Mouse (Mus musculus) left cerebral cortex, postnatal 25 days (tissue): Measurements from ENCODE around the gene Mcl1. TPM values are rescaled to one million over a fixed set of nuclear protein-coding genes. Genes with fewer than 3 reads are reported as not detected.
"Not testable (repeated sequence)": the region's sequence is repeated elsewhere in the genome, so short reads cannot be mapped to it uniquely, and the experiment has no call there.

Experiments used
- DNase-seq, 2 experiments: peaks; one replicate each; pipeline ENCODE4 v3.0.0; 2022; ENCODE audit warnings: low spot score in 2 of 2, mixed read lengths in 1 of 2
- intact Hi-C: fragments of 180-260 bp; cut with DNase I; formaldehyde crosslinking; loops from one replicate; pipeline ENCODE4 v1.15.1; 2025
- total RNA-seq, 2 experiments: library from RNA; stranded (reverse); gene quantifications; 2 replicates each; pipeline ENCODE4 v1.2.3; 2021

The Mcl1 gene
- total RNA-seq, 2 experiments from 2014 or later = 58.4 to 59.6 TPM

GRCm38 (mm10) chr3:95676745-95677419 is 18.3 kb downstream of the Mcl1 start:
- intact Hi-C loops = loop anchor here (5.0 kb wide), 1 partner anchor 45 kb away; no protein-coding TSS in a partner anchor
- DNase-seq = peak; percentile 42 to 49

DNA sequence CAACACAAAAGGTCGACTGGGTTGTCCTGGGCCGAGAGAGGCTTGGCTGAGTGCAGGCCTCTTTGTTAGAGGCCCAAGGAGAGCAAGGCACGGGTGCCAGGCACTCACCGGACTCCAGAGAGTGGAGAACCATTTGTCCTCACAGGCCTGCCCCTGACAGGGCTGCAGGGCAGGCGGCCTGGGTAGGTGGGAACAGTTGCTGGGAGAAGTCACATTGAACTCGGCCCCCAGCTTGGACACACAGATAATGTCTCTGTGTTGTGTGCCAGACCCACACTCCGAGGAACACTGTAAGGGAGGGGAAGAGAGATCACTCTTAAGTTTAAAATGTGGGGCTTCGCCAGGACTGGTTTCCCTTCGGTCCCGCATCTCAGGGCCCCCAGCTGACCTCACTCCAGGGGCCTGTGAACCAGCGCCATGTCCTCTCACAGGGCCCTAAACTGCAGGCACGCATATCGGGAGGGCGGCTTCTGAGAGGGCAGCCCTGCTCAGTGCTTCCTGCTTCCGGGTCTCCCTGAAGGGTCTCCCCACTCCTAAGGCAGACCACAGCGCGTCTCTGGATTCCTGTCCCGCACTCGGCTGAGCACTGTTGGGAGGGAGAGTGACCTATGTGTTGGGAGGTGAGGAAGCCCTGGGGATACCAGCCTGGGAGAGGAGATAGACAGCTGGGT is 19.0 kb downstream of the Mcl1 start:
- no peak for DNase-seq
- intact Hi-C loops = loop anchor here (5.0 kb wide), 1 partner anchor 45 kb away; no protein-coding TSS in a partner anchor

DNA sequence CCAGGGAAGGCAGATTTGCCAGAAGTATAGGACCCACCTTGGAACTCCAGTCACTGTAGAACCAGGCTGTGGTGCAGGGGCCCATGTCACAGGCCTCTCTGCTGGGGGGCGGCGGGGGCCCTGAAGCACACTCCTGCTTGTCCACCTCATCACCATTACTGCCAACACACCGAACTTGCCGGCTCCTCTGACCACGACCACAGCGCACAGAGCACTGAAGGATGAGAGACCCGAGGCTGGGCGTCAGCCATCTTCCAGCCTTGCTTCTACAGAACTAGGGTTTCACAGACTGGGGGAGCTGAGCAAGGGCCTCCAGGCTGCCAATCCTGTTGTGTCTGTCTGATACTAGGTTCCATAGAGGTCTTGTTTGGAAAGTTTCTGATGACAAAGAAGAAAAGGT is 21.0 kb downstream of the Mcl1 start:
- no peak for DNase-seq
- intact Hi-C loops = loop anchor here (5.0 kb wide), 1 partner anchor 47 kb away; no protein-coding TSS in a partner anchor

- no peak for DNase-seq
- intact Hi-C loops = no loop called here
These were observed 22.1 kb downstream of the Mcl1 start for GRCm38 (mm10) chr3:95680673-95681072.

DNA sequence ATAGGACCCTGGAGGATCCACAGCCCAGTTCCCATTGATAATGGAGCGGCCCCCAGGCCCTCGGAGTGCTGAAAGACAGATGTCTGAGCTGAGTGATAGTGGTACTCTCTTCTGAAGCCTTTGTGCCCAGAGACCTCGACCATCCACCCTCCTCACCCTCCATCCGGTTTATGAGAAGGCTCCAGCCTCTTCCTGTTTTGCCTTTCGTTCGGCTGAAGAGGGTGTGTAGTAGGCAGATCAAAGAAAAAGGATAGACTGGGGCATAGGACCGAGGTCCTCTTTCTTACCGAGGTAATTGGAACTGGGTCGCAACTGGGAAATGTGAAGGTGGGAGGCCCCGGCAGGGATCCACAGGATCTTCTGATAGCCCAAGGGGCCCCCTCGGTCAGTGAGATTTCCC is 22.8 kb downstream of the Mcl1 start:
- intact Hi-C loops = no loop called here
- no peak for DNase-seq

DNA sequence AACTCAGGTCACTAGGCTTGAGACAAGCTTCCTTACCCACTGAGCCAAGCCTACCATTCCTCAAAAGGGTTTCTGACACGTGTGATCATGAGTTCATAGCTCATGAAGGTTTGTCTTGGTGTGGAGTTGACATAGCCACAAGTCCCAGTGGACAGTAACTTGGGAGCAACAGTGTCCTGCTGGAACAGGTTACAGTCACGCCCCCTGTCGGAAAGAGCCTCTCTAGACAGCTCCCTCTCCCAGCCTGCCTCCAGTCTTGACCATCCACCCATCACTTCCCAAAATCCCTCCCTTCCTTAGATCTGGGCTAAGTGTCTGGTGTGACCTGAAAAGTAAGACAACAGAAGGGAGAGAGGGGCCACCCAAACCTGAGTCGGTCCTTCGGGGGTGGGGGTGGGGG is 24.3 kb downstream of the Mcl1 start:
- intact Hi-C loops = no loop called here
- DNase-seq = no peak

- intact Hi-C loops = no loop called here
- DNase-seq = no peak
These were observed 26.3 kb downstream of the Mcl1 start for GRCm38 (mm10) chr3:95684846-95685245.

GRCm38 (mm10) chr3:95685301-95685700 is 26.7 kb downstream of the Mcl1 start:
- intact Hi-C loops = no loop called here
- DNase-seq = no peak

GRCm38 (mm10) chr3:95685701-95686100 is 27.1 kb downstream of the Mcl1 start:
- DNase-seq = no peak
- intact Hi-C loops = no loop called here

GRCm38 (mm10) chr3:95686492-95687167 is 28.0 kb downstream of the Mcl1 start:
- no peak for DNase-seq
- intact Hi-C loops = no loop called here

DNA sequence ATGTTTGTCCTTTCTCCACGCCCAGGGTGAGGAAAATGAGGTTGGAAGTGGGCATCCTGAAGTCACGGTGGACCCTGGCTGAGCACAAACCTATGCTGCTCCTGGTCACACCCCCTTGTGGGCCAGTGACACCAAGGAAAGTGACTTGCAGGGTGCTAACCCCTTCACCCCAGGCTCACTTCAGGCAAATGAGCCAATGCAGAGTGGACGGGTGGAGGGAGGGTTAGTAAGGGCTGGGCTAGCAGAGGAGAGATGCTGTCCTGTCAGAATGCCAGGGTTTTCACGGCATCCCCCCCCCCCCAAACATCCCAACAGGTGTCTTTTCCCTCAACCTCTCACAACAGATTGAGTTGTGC is 28.6 kb downstream of the Mcl1 start:
- intact Hi-C loops = no loop called here
- DNase-seq = no peak

DNA sequence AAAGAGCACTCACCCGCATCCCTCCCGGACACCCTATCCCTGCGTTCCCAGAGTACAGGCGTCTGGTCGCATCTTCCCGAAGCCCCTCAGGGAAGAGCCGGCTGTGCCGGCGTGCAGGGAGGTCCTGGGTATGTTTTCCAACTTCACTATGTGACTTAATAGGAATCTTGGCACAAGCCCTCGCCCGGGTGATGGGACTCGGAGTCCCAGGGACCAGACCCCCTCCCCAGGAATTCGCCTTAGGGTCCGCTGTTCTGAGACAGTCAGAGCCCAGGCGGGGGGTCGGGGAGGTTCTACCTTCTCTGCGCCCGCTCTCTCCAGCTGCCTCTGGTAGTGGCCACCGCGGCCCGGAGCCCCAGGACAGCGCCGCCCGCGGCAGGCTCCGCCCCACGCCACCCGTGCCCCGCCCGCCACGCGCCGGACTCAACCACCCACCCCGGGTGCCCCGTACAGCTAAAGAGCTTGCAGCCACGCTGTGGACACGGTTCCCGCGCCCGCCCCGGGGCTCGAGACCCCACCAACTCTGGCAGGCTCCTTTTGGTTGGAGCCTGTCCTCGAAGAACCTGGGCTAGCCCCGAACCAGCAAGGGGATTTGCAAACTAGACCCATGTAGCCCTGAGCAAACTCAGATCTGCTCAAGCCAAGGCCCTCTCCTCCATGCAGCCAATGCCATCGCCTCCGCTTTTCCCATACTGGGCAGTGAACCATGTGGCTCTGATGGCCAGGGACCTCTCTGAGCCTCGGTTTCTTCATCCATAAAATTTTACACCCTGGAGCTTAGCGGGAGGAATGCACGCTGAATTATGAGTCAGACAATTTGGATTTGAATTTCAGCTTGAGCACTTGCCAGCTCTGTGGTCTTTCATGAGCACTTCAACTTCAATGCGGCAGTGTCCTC is 29.2 kb downstream of the Mcl1 start, which contains the start of gene Adamtsl4:
Gene Adamtsl4 (minus strand): TSS at position 394 of the 898 bp plus-strand sequence.
- DNase-seq = peak in 1 of 2 experiments; percentile 52
- intact Hi-C loops = no loop called here

DNA sequence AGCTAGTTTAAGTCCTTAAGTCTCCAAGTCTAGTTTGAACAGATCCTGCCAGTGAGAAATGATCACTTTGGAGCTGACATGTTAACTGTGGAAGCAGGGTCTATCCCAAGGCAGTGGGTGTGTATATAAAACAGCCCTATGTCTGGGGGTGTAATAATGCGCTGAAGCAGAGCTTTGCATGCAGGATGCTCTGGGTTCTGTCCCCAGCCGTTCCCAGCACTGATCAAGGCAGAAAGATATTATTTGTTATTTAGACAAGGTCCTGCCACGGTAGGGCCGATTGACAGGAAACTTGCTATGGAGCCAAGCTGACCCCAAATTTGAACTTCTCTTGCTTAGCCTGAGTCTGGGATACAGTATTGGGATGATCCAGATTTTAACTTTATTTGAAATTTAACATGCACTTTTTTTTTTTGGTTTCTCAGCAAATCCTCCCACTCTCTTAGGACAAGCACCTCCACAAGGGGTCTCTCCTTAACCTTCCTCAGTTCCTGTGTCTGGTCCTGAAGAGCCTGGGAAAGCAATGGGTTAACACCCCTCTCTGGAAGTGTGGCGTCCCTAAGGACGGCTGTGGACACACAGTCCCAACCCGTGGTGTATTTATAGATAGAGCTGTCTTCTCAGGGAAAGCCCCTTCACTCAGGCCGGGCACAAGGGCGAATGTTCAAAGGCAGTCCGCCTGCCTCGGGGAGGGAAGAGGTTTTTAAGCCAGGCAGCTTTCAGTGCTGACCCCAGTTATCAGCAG is 30.8 kb downstream of the Mcl1 start:
- intact Hi-C loops = no loop called here

DNA sequence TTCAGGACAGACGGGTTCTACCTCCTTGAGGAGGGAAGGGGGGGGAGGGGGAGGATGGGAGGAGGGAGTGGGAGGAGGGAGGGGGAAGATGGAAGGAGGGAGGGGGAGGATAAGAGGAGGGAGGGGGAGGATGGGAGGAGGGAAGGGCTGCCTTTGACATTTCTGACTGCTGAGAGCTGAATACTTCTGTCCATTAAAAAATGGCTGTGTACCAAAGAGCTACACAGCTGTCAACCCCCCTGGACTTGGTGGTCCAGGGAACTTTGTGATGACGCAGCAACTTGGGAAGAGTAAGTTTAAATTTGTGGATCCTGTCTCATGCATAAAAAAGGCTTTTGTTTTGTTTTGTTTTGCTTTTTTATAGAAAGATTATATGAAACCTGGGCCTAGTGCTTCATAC is 31.4 kb downstream of the Mcl1 start:
- intact Hi-C loops = no loop called here

More for the DNA sequence above, 30.8 kb downstream of the Mcl1 start:
- no peak for DNase-seq

GRCm38 (mm10) chr3:95690552-95690951 is 32.0 kb downstream of the Mcl1 start:
- DNase-seq, intact Hi-C loops: not testable (repeated sequence)

More for the DNA sequence above, 31.4 kb downstream of the Mcl1 start:
- no peak for DNase-seq

- intact Hi-C loops = no loop called here
- DNase-seq = no peak
These were observed 34.1 kb downstream of the Mcl1 start for GRCm38 (mm10) chr3:95692677-95693076.

GRCm38 (mm10) chr3:95693821-95694807 is 35.5 kb downstream of the Mcl1 start:
- intact Hi-C loops = no loop called here
- DNase-seq = no peak
